Mouse (Mus musculus): ENCODE results near the gene Pcyt1b. TPM values are rescaled to one million over a fixed set of nuclear protein-coding genes. Genes with fewer than 3 reads are reported as not detected.

Pcyt1b gene
- polyA plus RNA-seq, 1 experiment: 8.8 TPM

DNA sequence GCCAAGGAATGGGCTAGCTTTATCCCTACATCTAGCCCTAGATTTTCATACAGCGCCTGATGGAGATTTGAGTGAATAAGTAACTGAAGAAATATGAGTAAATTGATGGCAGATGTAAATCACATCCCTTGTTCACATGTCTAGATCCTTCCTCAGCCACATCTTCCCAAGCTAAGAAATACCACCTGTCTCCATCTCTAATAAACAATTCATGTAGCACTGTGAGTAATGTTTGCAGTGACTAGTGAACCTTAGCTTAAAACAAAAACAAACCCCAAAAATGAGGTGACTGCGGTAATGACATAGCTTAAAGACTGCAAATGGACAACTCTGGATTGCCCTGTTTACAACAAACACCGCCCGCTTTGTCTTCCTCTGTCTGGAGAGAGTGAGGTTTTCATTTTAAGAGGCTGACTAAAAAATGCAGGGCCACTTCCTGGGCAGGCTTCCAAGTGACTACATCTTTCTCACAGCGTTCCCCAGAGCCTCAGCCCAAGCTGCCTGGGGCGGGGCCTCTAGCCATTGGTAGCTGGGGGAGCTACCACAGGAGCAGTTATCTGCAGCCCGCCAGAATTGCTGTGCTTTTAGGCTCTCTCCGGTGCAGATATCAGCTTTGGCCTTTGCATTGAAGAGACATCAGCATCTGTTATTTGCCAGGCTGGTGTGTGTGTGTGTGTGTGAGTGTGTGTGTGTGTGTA, 46.0 kb downstream of the Pcyt1b start:
- TF ChIP-seq POLR2A (IDR thresholded peaks at IDR 0.05; ENCODE audit: borderline replicate concordance, control insufficient read depth, low read depth, low read length): no peak
- TF ChIP-seq CTCF (IDR thresholded peaks at IDR 0.05; ENCODE audit: control insufficient read depth, insufficient read depth, low read length): no peak
- Histone ChIP-seq H3K4me1 (ENCODE audit: control insufficient read depth, insufficient read depth, low read length) (no peaks in the 10 kb centered on the region; the same call in 1 of the 2 replicates), H3K4me3 (replicated peaks; ENCODE audit: control insufficient read depth, low read depth, low read length) (peak overlapping the region; percentile 42), H3K27ac (ENCODE audit: control insufficient read depth, insufficient read depth, low read depth, low read length, poor library complexity) (no peak overlapping the region; the same call in 1 of the 2 replicates)
- 28% methylated on average over 8 of the region's 8 CpGs for WGBS

DNA sequence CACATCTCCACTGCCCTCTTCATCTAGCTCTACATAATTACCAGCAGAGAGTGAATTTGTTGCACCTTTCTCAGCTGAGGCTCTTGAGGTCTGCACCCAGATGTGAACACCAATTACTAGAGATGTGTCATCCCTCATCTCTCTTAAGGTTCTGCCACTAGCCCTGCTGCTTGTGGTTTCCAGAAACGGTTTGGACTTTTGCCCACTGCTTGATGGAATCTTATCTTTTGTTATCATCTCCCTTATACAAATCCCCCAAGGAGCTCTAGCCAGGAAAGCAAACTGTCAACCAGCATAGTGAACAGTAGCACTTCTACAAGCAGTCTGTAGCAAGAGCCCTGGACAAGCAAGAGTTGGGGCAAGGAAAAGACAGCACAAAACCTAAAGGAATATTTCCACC, 57.9 kb downstream of the Pcyt1b start:
- WGBS: 48% methylated on average over 1 of the region's 1 CpGs
- TF ChIP-seq CTCF (IDR thresholded peaks at IDR 0.05; ENCODE audit: control insufficient read depth, insufficient read depth, low read length) (no peak), POLR2A (IDR thresholded peaks at IDR 0.05; ENCODE audit: borderline replicate concordance, control insufficient read depth, low read depth, low read length) (no peak)
- H3K27ac ChIP-seq (ENCODE audit: control insufficient read depth, insufficient read depth, low read depth, low read length, poor library complexity): no peak overlapping the region
- no peak overlapping the region for H3K4me3 ChIP-seq (replicated peaks; ENCODE audit: control insufficient read depth, low read depth, low read length)
- H3K4me1 ChIP-seq (ENCODE audit: control insufficient read depth, insufficient read depth, low read length): no peaks in the 10 kb centered on the region

DNA sequence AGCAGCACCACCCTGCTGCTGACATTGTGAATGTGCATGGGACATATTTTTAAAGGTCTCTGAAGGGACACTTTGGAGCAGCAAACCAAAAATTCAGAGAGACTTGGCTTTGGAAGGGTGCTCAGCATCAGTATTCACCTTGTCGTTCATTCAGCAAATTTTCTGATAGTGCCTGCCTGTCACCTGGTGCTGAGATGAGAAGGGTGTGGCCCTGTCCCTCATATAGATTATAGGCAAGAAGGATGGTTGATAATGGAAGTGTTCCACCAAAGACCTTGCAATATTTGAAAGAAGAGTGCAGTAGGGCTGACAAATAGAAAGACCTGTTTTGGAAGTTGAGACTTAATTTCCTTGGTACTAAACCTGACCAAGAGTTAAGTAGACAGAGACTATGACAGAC, 74.9 kb downstream of the Pcyt1b start:
- no peak for TF ChIP-seq POLR2A (IDR thresholded peaks at IDR 0.05; ENCODE audit: borderline replicate concordance, control insufficient read depth, low read depth, low read length)
- H3K4me3 ChIP-seq (replicated peaks; ENCODE audit: control insufficient read depth, low read depth, low read length): no peak overlapping the region
- 63% methylated on average over 1 of the region's 1 CpGs for WGBS
- H3K4me1 ChIP-seq (ENCODE audit: control insufficient read depth, insufficient read depth, low read length): no peaks in the 10 kb centered on the region
- no peak overlapping the region for H3K27ac ChIP-seq (ENCODE audit: control insufficient read depth, insufficient read depth, low read depth, low read length, poor library complexity)

DNA sequence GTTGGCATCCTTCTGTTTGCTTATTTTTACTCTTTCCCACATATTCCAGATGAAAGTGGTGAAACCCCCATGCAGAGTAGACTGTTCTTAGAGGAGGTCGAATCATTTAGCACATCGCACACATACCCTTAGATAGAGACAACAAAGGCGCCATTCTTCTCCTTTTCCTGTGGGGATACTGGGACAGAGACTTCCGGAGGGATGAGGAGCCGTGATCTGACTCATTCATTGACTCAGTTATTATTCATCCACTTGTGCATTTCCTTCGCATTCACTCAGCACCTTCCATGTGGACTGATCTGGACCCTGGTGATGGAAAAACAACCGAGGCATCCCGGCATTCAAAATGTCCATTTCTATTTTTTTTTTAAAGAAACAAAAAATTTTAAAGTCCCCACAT, 76.2 kb downstream of the Pcyt1b start:
- no peak overlapping the region for H3K4me3 ChIP-seq (replicated peaks; ENCODE audit: control insufficient read depth, low read depth, low read length)
- no peak for TF ChIP-seq CTCF (IDR thresholded peaks at IDR 0.05; ENCODE audit: control insufficient read depth, insufficient read depth, low read length)
- no peak for TF ChIP-seq POLR2A (IDR thresholded peaks at IDR 0.05; ENCODE audit: borderline replicate concordance, control insufficient read depth, low read depth, low read length)
- no peaks in the 10 kb centered on the region for H3K4me1 ChIP-seq (ENCODE audit: control insufficient read depth, insufficient read depth, low read length)
- no peak overlapping the region for H3K27ac ChIP-seq (ENCODE audit: control insufficient read depth, insufficient read depth, low read depth, low read length, poor library complexity)
- 95% methylated on average over 8 of the region's 8 CpGs for WGBS

DNA sequence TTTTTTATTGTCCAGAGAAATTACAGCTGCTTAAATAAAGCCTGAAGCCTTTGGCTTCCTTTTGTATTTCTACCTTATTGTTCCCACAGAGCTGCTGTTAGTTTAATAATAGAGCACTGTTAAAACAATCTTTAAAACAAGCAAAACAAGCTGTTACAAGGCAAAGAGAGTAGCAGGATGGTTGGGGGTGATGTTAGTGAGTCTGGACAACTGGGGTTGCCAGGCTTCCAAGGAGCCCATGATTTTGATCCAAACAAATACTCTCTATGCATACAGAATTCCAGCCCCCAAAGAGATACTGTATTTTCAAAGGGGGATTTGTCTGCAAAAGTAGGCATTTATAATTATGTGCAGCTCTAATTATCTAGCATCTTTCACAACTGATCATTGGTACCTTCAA, 77.7 kb downstream of the Pcyt1b start:
- TF ChIP-seq CTCF (IDR thresholded peaks at IDR 0.05; ENCODE audit: control insufficient read depth, insufficient read depth, low read length) (no peak), POLR2A (IDR thresholded peaks at IDR 0.05; ENCODE audit: borderline replicate concordance, control insufficient read depth, low read depth, low read length) (no peak)
- no peaks in the 10 kb centered on the region for H3K4me1 ChIP-seq (ENCODE audit: control insufficient read depth, insufficient read depth, low read length)
- H3K27ac ChIP-seq (ENCODE audit: control insufficient read depth, insufficient read depth, low read depth, low read length, poor library complexity): no peak overlapping the region
- H3K4me3 ChIP-seq (replicated peaks; ENCODE audit: control insufficient read depth, low read depth, low read length): no peak overlapping the region

DNA sequence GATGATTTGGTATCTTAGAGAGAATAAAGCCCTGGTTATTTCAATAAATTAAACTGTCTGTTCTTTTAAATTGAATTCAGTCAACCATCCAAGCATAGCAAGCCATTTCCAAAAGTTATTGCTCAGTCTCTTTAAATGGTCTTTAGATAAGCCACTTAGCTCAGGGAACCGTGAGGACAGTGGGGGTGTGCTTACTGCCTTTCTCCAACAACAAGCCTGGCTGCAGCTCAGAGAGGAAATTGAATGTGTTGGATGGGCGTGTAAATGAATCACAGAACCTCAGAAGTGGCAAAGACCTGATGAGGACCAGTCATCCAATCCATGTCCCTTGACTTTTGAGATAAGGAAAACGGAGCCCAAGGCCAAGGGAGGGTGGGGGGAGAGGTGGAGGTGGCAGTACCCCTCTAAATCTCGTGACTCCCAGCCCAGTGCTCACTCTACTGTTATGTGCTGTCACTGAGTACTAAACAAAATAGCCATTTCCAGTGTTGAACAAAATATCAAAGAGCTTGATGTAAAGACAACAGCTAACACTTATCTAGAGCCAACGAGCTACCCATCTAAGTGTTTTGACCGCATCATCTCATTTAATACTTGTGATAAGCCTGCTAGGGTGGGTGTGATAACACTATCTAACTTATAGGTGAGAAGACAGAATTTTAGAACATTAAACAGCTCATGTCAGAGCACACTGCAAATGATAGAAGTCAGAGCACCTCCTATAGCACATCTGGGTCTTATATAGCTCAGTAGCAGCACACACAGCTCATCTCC, 78.5 kb downstream of the Pcyt1b start:
- TF ChIP-seq CTCF (IDR thresholded peaks at IDR 0.05; ENCODE audit: control insufficient read depth, insufficient read depth, low read length) (no peak), POLR2A (IDR thresholded peaks at IDR 0.05; ENCODE audit: borderline replicate concordance, control insufficient read depth, low read depth, low read length) (no peak)
- 63% methylated on average over 6 of the region's 6 CpGs for WGBS
- Histone ChIP-seq H3K27ac (ENCODE audit: control insufficient read depth, insufficient read depth, low read depth, low read length, poor library complexity) (no peak overlapping the region), H3K4me3 (replicated peaks; ENCODE audit: control insufficient read depth, low read depth, low read length) (no peak overlapping the region), H3K4me1 (ENCODE audit: control insufficient read depth, insufficient read depth, low read length) (no peaks in the 10 kb centered on the region)

DNA sequence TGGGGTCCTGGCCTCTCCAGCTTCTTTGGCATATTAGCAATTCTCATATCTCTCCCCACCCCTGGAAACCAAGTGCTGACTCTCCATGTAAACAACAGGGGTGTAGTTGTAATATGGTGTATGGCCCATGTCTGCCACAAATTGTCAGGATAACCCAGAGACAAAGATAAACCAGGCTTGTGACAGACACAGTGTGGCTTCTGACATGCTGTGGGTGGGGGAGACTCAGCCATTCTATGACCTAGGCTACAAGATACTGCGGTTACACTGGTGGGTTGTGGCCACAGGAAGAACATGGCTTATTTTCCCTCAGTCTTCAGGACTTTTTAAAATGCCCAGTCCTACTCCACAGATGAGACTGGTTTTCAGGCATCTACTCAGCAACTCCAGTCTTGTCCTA, 94.5 kb downstream of the Pcyt1b start:
- no peaks in the 10 kb centered on the region; the same call in 1 of the 2 replicates for H3K4me1 ChIP-seq (ENCODE audit: control insufficient read depth, insufficient read depth, low read length)
- no peak for TF ChIP-seq CTCF (IDR thresholded peaks at IDR 0.05; ENCODE audit: control insufficient read depth, insufficient read depth, low read length)
- TF ChIP-seq POLR2A (IDR thresholded peaks at IDR 0.05; ENCODE audit: borderline replicate concordance, control insufficient read depth, low read depth, low read length): no peak
- no peak overlapping the region for H3K27ac ChIP-seq (ENCODE audit: control insufficient read depth, insufficient read depth, low read depth, low read length, poor library complexity)
- WGBS: 70% methylated on average over 1 of the region's 1 CpGs
- no peak overlapping the region for H3K4me3 ChIP-seq (replicated peaks; ENCODE audit: control insufficient read depth, low read depth, low read length)

DNA sequence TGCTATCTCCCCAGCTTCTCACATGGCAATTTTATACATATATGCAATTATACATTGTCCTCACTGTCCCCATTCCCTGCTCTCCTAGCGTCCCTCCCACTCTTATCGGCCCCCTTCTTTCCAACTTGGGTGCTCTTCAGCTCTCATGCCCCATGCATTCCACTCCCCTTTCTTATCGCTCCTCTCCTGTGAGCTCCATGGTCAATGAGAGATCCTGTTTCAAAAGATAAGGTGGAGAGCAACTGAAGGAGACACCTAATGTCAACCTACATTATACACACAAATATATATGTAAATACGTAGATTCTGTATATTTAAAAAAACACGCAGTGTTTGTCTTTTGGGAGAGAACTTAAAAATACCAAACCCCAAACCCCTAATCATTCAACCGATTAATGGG, 95.9 kb downstream of the Pcyt1b start:
- H3K4me3 ChIP-seq (replicated peaks; ENCODE audit: control insufficient read depth, low read depth, low read length): no peak overlapping the region
- 75% methylated on average over 6 of the region's 6 CpGs for WGBS
- no peak for TF ChIP-seq POLR2A (IDR thresholded peaks at IDR 0.05; ENCODE audit: borderline replicate concordance, control insufficient read depth, low read depth, low read length)
- no peak for TF ChIP-seq CTCF (IDR thresholded peaks at IDR 0.05; ENCODE audit: control insufficient read depth, insufficient read depth, low read length)
- peak overlapping the region; percentile 14; the same call in 1 of the 2 replicates for H3K27ac ChIP-seq (ENCODE audit: control insufficient read depth, insufficient read depth, low read depth, low read length, poor library complexity)
- no peaks in the 10 kb centered on the region; the same call in 1 of the 2 replicates for H3K4me1 ChIP-seq (ENCODE audit: control insufficient read depth, insufficient read depth, low read length)
